Mouse (Mus musculus): Measurements from ENCODE around the gene Nol9. TPM values are rescaled to one million over a fixed set of nuclear protein-coding genes. Genes with fewer than 3 reads are reported as not detected.

Gene Nol9
- polyA plus RNA-seq, 1 experiment from 2014 or later: 16.8 TPM

Other genes starting within 250 kb of the Nol9 start
- gene Camta1, start 177.4 kb upstream of the Nol9 start, polyA plus RNA-seq (2014; fragmentation: Nextera tagmentation; extraction: Ambion mirVana): 150 and 167 TPM in 2 replicates
- 51.8 and 54.6 TPM in 2 replicates for gene Dnajc11, start 105.6 kb upstream of the Nol9 start, polyA plus RNA-seq (2014; fragmentation: Nextera tagmentation; extraction: Ambion mirVana)
- 24.0 and 26.5 TPM in 2 replicates for gene Thap3, start 50.3 kb upstream of the Nol9 start, polyA plus RNA-seq (2014; fragmentation: Nextera tagmentation; extraction: Ambion mirVana)
- 14.6 and 14.8 TPM in 2 replicates for gene Phf13, start 43.1 kb upstream of the Nol9 start, polyA plus RNA-seq (2014; fragmentation: Nextera tagmentation; extraction: Ambion mirVana)
- gene Klhl21, start 30.5 kb upstream of the Nol9 start, polyA plus RNA-seq (2014; fragmentation: Nextera tagmentation; extraction: Ambion mirVana): 17.8 and 19.3 TPM in 2 replicates
- gene Zbtb48, start 11.7 kb upstream of the Nol9 start, polyA plus RNA-seq (2014; fragmentation: Nextera tagmentation; extraction: Ambion mirVana): 11.5 and 15.8 TPM in 2 replicates
- gene Tas1r1, start 753 bp upstream of the Nol9 start, polyA plus RNA-seq (2014; fragmentation: Nextera tagmentation; extraction: Ambion mirVana): 0.09 and 0.20 TPM in 2 replicates
- 8.5 and 8.6 TPM in 2 replicates for gene Plekhg5, start 33.2 kb downstream of the Nol9 start, polyA plus RNA-seq (2014; fragmentation: Nextera tagmentation; extraction: Ambion mirVana)
- 0.34 and 0.43 TPM in 2 replicates for gene Tnfrsf25, start 76.6 kb downstream of the Nol9 start, polyA plus RNA-seq (2014; fragmentation: Nextera tagmentation; extraction: Ambion mirVana)
- gene Espn, start 113.0 kb downstream of the Nol9 start, polyA plus RNA-seq (2014; fragmentation: Nextera tagmentation; extraction: Ambion mirVana): 0.63 and 0.76 TPM in 2 replicates
- not detected in 2 replicates for gene Hes2, start 119.5 kb downstream of the Nol9 start, polyA plus RNA-seq (2014; fragmentation: Nextera tagmentation; extraction: Ambion mirVana)
- gene Acot7, start 138.8 kb downstream of the Nol9 start, polyA plus RNA-seq (2014; fragmentation: Nextera tagmentation; extraction: Ambion mirVana): 62.8 and 72.9 TPM in 2 replicates
- 14.0 and 18.2 TPM in 2 replicates for gene Gpr153, start 234.9 kb downstream of the Nol9 start, polyA plus RNA-seq (2014; fragmentation: Nextera tagmentation; extraction: Ambion mirVana)